10 mouse cellular contexts compared by ENCODE assay signal in genomic region chr2:164168571-164168946, GRCm38 (mm10). TPM values are rescaled to one million over a fixed set of nuclear protein-coding genes. Genes with fewer than 3 reads are reported as not detected.
DNase-seq lines count a peak whose midpoint lies in the region; ATAC-seq lines count a peak whose summit lies in the region.
"Had no signal": no experiment of that assay in that cellular context is flagged by ENCODE, and none has a peak within 500 bp of the region (broad histone marks: within the 10 kb centered on the region; RNA-seq: fewer than 3 reads in every experiment).

No protein-coding gene starts in this region.

- peak overlapping the region; percentile 67 for H3K4me2 ChIP-seq in heart, embryonic 13.5 days
- H3K4me2 ChIP-seq in embryonic facial prominence, embryonic 12.5 days (replicated peaks) = peak overlapping the region; percentile 65
- peak overlapping the region; percentile 58 for H3K4me2 ChIP-seq in neural tube, embryonic 13.5 days

- 11% methylated on average over 28 of the region's 42 CpGs for WGBS in heart, embryonic 13.5 days
- WGBS in embryonic facial prominence, embryonic 12.5 days = 13% methylated on average over 42 of the region's 42 CpGs
- WGBS in neural tube, embryonic 13.5 days = 11% methylated on average over 42 of the region's 42 CpGs

- H3K9me3 ChIP-seq in heart, embryonic 13.5 days = no peaks in the 10 kb centered on the region
- H3K9me3 ChIP-seq in embryonic facial prominence, embryonic 12.5 days = no peaks in the 10 kb centered on the region
- H3K9me3 ChIP-seq in neural tube, embryonic 13.5 days = no peaks in the 10 kb centered on the region

- peak overlapping the region; percentile 50; the same call in 1 of the 2 replicates for H3K9ac ChIP-seq in heart, embryonic 13.5 days
- H3K9ac ChIP-seq in embryonic facial prominence, embryonic 12.5 days = 0 out of 2 replicates have a peak overlapping the region, but pooled peaks have one; percentile 33
- H3K9ac ChIP-seq in neural tube, embryonic 13.5 days = 0 out of 2 replicates have a peak overlapping the region, but pooled peaks have one; percentile 34

- H3K27ac ChIP-seq in heart, embryonic 13.5 days (replicated peaks) = no peak overlapping the region
- H3K27ac ChIP-seq in embryonic facial prominence, embryonic 12.5 days = no peak overlapping the region
- no peak overlapping the region for H3K27ac ChIP-seq in neural tube, embryonic 13.5 days (replicated peaks)

- peaks cover 90% of the 10 kb centered on the region for H3K27me3 ChIP-seq in heart, embryonic 13.5 days (replicated peaks)
- peaks cover 73% of the 10 kb centered on the region for H3K27me3 ChIP-seq in embryonic facial prominence, embryonic 12.5 days
- peaks cover 84% of the 10 kb centered on the region for H3K27me3 ChIP-seq in neural tube, embryonic 13.5 days

- intact Hi-C loops in heart, postnatal 10 days (cut with DNase I) = no loop called here

- H3K4me1 ChIP-seq in heart, embryonic 13.5 days = peaks cover 32% of the 10 kb centered on the region
- peaks cover 14% of the 10 kb centered on the region for H3K4me1 ChIP-seq in embryonic facial prominence, embryonic 12.5 days
- peaks cover 32% of the 10 kb centered on the region for H3K4me1 ChIP-seq in neural tube, embryonic 13.5 days (replicated peaks)

- peak overlapping the region; percentile 45 for H3K4me3 ChIP-seq in heart, embryonic 13.5 days
- H3K4me3 ChIP-seq in embryonic facial prominence, embryonic 12.5 days = peak overlapping the region; percentile 38
- peak overlapping the region; percentile 39 for H3K4me3 ChIP-seq in neural tube, embryonic 13.5 days

- no peak for DNase-seq in heart, postnatal 10 days
- peak; percentile 53 to 55 for DNase-seq in B cell, adult 2 months
- peak; percentile 12 to 17 for DNase-seq in layer of hippocampus, postnatal 36 days
- no peak for DNase-seq in adipocyte (ENCODE audit: low spot score)
- DNase-seq in adrenal gland, adult (ENCODE audit: inconsistent age in 2 of 2, low spot score in 1 of 2) = no peak

- no peak for ATAC-seq in heart, embryonic 13.5 days (ENCODE audit: extremely low read depth, insufficient number of reproducible peaks, low FRiP score, low TSS enrichment)
- ATAC-seq in embryonic facial prominence, embryonic 12.5 days (ENCODE audit: insufficient number of reproducible peaks, insufficient read depth, low FRiP score, low TSS enrichment) = no peak
- peak; percentile 54 for ATAC-seq in neural tube, embryonic 13.5 days (ENCODE audit: low read depth)

- no peaks in the 10 kb centered on the region for H3K36me3 ChIP-seq in heart, embryonic 13.5 days
- no peaks in the 10 kb centered on the region for H3K36me3 ChIP-seq in embryonic facial prominence, embryonic 12.5 days
- H3K36me3 ChIP-seq in neural tube, embryonic 13.5 days = no peaks in the 10 kb centered on the region

RNA-seq across cellular contexts. Expression of gene Kcns1, which starts 2.4 kb away (rescaled TPM):
- polyA plus RNA-seq in heart, embryonic 13.5 days (2015; fragmentation: Nextera tagmentation; extraction: Ambion mirVana) = 0.21 and 0.29 TPM in 2 replicates
- total RNA-seq in heart, postnatal 10 days (2021) = under 1 TPM; 0.14 to 0.15 TPM
- polyA plus RNA-seq in embryonic facial prominence, embryonic 12.5 days (2016; fragmentation: Nextera tagmentation; extraction: Ambion mirVana) = 0.49 and 0.71 TPM in 2 replicates
- total RNA-seq in layer of hippocampus, postnatal 36 days (2021) = 1 to 10 TPM; 4.0 to 4.2 TPM
- polyA plus RNA-seq in neural tube, embryonic 13.5 days (2015; fragmentation: Nextera tagmentation; extraction: Ambion mirVana) = 0.40 and 0.50 TPM in 2 replicates
- total RNA-seq: MEL had no signal

RNA-seq across cellular contexts. Expression of gene Wfdc5, which starts 14.0 kb away (rescaled TPM):
- polyA plus RNA-seq in heart, embryonic 13.5 days (2015; fragmentation: Nextera tagmentation; extraction: Ambion mirVana) = not detected in 2 replicates
- not detected for total RNA-seq in heart, postnatal 10 days (2021)
- not detected in 2 replicates for polyA plus RNA-seq in embryonic facial prominence, embryonic 12.5 days (2016; fragmentation: Nextera tagmentation; extraction: Ambion mirVana)
- total RNA-seq in layer of hippocampus, postnatal 36 days (2021) = not detected
- polyA plus RNA-seq in neural tube, embryonic 13.5 days (2015; fragmentation: Nextera tagmentation; extraction: Ambion mirVana) = not detected in 2 replicates
- total RNA-seq: layer of hippocampus, adult 8-10 months; MEL had no signal

RNA-seq across cellular contexts. Expression of gene Wfdc12, which starts 21.8 kb away (rescaled TPM):
- polyA plus RNA-seq in heart, embryonic 13.5 days (2015; fragmentation: Nextera tagmentation; extraction: Ambion mirVana) = not detected in 2 replicates
- not detected for total RNA-seq in heart, postnatal 10 days (2021)
- 0.22 TPM in 1 of 2 replicates, not detected in the other for polyA plus RNA-seq in embryonic facial prominence, embryonic 12.5 days (2016; fragmentation: Nextera tagmentation; extraction: Ambion mirVana)
- total RNA-seq in layer of hippocampus, postnatal 36 days (2021) = not detected
- polyA plus RNA-seq in neural tube, embryonic 13.5 days (2015; fragmentation: Nextera tagmentation; extraction: Ambion mirVana) = not detected in 2 replicates
- total RNA-seq: layer of hippocampus, adult 8-10 months; MEL had no signal

RNA-seq across cellular contexts. Expression of gene Wfdc15a, which starts 31.4 kb away (rescaled TPM):
- not detected in 2 replicates for polyA plus RNA-seq in heart, embryonic 13.5 days (2015; fragmentation: Nextera tagmentation; extraction: Ambion mirVana)
- not detected for total RNA-seq in heart, postnatal 10 days (2021)
- polyA plus RNA-seq in embryonic facial prominence, embryonic 12.5 days (2016; fragmentation: Nextera tagmentation; extraction: Ambion mirVana) = not detected in 2 replicates
- total RNA-seq in layer of hippocampus, postnatal 36 days (2021) = not detected
- polyA plus RNA-seq in neural tube, embryonic 13.5 days (2015; fragmentation: Nextera tagmentation; extraction: Ambion mirVana) = not detected in 2 replicates
- total RNA-seq: layer of hippocampus, adult 8-10 months; MEL had no signal

RNA-seq across cellular contexts. Expression of gene Wfdc15b, which starts 52.9 kb away (rescaled TPM):
- polyA plus RNA-seq in heart, embryonic 13.5 days (2015; fragmentation: Nextera tagmentation; extraction: Ambion mirVana) = 0.33 TPM in 1 of 2 replicates, not detected in the other
- total RNA-seq in heart, postnatal 10 days (2021) = not detected
- polyA plus RNA-seq in embryonic facial prominence, embryonic 12.5 days (2016; fragmentation: Nextera tagmentation; extraction: Ambion mirVana) = not detected in 2 replicates
- not detected for total RNA-seq in layer of hippocampus, postnatal 36 days (2021)
- polyA plus RNA-seq in neural tube, embryonic 13.5 days (2015; fragmentation: Nextera tagmentation; extraction: Ambion mirVana) = not detected in 2 replicates
- total RNA-seq: layer of hippocampus, adult 8-10 months; MEL had no signal

Comparison
In these comparisons a context has a peak if more than half of its experiments do, and no peak if none do; other contexts are left out.
1. DNase-seq: peak in B cell, adult 2 months (2 of 2) and layer of hippocampus, postnatal 36 days (2 of 2); none in heart, postnatal 10 days (0 of 2), adipocyte (single experiment) and adrenal gland, adult (0 of 2).
2. Peak in every context shown above with its lines, with median percentiles within 50 percentile points of each other: H3K4me2 ChIP-seq, H3K4me3 ChIP-seq and H3K9ac ChIP-seq.